Mouse (Mus musculus) heart, postnatal 25 days (tissue): ENCODE results near the gene Apobec3. TPM values are rescaled to one million over a fixed set of nuclear protein-coding genes. Genes with fewer than 3 reads are reported as not detected.
"Not testable (repeated sequence)": the region's sequence is repeated elsewhere in the genome, so short reads cannot be mapped to it uniquely, and the experiment has no call there.

Experiments used
- DNase-seq: peaks from one replicate; pipeline ENCODE4 v3.0.0; 2022; ENCODE audit warnings: low spot score
- intact Hi-C: fragments of 180-260 bp; cut with DNase I; formaldehyde crosslinking; loops from one replicate; pipeline ENCODE4 v1.15.1; 2025
- total RNA-seq, 2 experiments: library from RNA; stranded (reverse); gene quantifications; 2 replicates each; pipeline ENCODE4 v1.2.3; 2021

The Apobec3 gene
- total RNA-seq, 2 experiments from 2014 or later = 6.3 to 6.4 TPM

- no peak for DNase-seq
- intact Hi-C loops = no loop called here
These were observed 27.0 kb downstream of the Apobec3 start for GRCm38 (mm10) chr15:79918485-79918884.

GRCm38 (mm10) chr15:79919787-79920186 is 28.3 kb downstream of the Apobec3 start:
- DNase-seq = no peak
- intact Hi-C loops = no loop called here

- no peak for DNase-seq
- intact Hi-C loops = loop anchor here (5.0 kb wide), 1 partner anchor 95 kb away; the partner anchor contains the start of genes Cbx6 and Npcd
These were observed 35.5 kb downstream of the Apobec3 start for GRCm38 (mm10) chr15:79926856-79927416.

GRCm38 (mm10) chr15:79927637-79928122 is 36.2 kb downstream of the Apobec3 start:
- intact Hi-C loops = loop anchor here (5.0 kb wide), 1 partner anchor 95 kb away; the partner anchor contains the start of genes Cbx6 and Npcd
- DNase-seq = peak; percentile 89

GRCm38 (mm10) chr15:79928316-79928715 is 36.9 kb downstream of the Apobec3 start:
- intact Hi-C loops = loop anchor here (5.0 kb wide), 1 partner anchor 96 kb away; the partner anchor contains the start of genes Cbx6 and Npcd

GRCm38 (mm10) chr15:79928736-79929135 is 37.3 kb downstream of the Apobec3 start:
- no peak for DNase-seq

More at GRCm38 (mm10) chr15:79928316-79928715, 36.9 kb downstream of the Apobec3 start:
- DNase-seq = no peak

GRCm38 (mm10) chr15:79929734-79930133 is 38.3 kb downstream of the Apobec3 start:
- DNase-seq = no peak
- intact Hi-C loops = loop anchor here (5.0 kb wide), 1 partner anchor 97 kb away; the partner anchor contains the start of genes Cbx6 and Npcd

More at GRCm38 (mm10) chr15:79928736-79929135, 37.3 kb downstream of the Apobec3 start:
- intact Hi-C loops = loop anchor here (5.0 kb wide), 1 partner anchor 96 kb away; the partner anchor contains the start of genes Cbx6 and Npcd

GRCm38 (mm10) chr15:79931496-79932141 is 40.2 kb downstream of the Apobec3 start:
- intact Hi-C loops = no loop called here
- DNase-seq = no peak

- intact Hi-C loops = no loop called here
- DNase-seq = peak; percentile 86
These were observed 41.0 kb downstream of the Apobec3 start for GRCm38 (mm10) chr15:79932323-79932987.

- intact Hi-C loops = no loop called here
- no peak for DNase-seq
These were observed 41.7 kb downstream of the Apobec3 start for GRCm38 (mm10) chr15:79933052-79933669.

- DNase-seq = no peak
- intact Hi-C loops = no loop called here
These were observed 42.4 kb downstream of the Apobec3 start for GRCm38 (mm10) chr15:79933670-79934514.

- no peak for DNase-seq
- intact Hi-C loops = no loop called here
These were observed 43.3 kb downstream of the Apobec3 start for GRCm38 (mm10) chr15:79934776-79935175.

GRCm38 (mm10) chr15:79935654-79936373 is 44.4 kb downstream of the Apobec3 start:
- intact Hi-C loops = no loop called here
- no peak for DNase-seq

- no peak for DNase-seq
- intact Hi-C loops = no loop called here
These were observed 44.9 kb downstream of the Apobec3 start for GRCm38 (mm10) chr15:79936374-79936751.

GRCm38 (mm10) chr15:79939020-79939419 is 47.6 kb downstream of the Apobec3 start:
- intact Hi-C loops = no loop called here
- DNase-seq = no peak

- intact Hi-C loops, DNase-seq: not testable (repeated sequence)
These were observed 48.0 kb downstream of the Apobec3 start for GRCm38 (mm10) chr15:79939501-79939900.

GRCm38 (mm10) chr15:79939913-79940312 is 48.5 kb downstream of the Apobec3 start:
- intact Hi-C loops = loop anchor here (10.0 kb wide), 1 partner anchor 285 kb away; no protein-coding TSS in a partner anchor
- no peak for DNase-seq

- intact Hi-C loops = loop anchor here (10.0 kb wide), 1 partner anchor 284 kb away; no protein-coding TSS in a partner anchor
- no peak for DNase-seq
These were observed 49.5 kb downstream of the Apobec3 start for GRCm38 (mm10) chr15:79940932-79941331.
